Mouse (Mus musculus) spleen, postnatal 4 days (tissue): Measurements from ENCODE around the gene Pakap.

Source experiments
- DNase-seq, 2 experiments: peaks; one replicate each; pipeline ENCODE4 v3.0.0; 2022; ENCODE audit warnings: low spot score in 2 of 2

Gene Pakap

DNA sequence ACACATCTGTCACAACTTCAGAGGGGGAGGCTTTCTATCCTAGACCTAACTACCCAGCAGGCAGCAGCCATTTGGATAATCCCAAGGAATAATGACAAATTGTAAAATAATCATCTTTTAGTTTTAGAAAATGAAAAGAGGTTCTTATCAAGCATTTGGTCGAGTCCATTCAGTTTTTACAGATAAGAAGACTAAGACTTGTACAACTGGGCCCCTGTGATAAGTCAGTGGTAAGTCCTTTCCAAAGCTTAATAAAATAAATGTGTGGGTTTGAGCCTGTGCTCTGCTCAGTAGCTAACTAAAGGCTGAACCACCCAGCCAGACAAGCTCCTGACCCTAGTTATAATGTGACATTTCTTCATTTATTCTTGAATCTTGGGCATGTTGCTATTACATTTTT, 231.3 kb downstream of the Pakap start:
- DNase-seq, result no peak

DNA sequence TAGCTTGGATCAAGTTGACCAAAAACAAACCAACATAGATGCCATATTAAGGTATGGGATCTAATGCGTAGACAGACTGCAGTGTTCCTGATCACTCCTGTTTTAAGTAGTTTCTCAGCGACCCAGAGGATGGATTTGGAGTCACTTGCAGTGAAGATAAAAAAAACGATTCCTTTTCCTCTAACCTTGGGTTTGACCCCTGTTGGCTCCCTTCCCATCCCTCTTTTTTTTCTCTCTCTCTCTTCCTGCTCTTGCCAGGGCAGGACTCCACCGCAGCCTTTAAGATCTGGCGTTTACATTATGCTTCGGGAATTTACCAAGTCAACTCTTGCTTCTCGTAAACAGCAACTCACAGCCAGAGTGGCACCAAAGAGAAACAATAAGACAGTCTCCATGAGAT, 233.3 kb downstream of the Pakap start:
- DNase-seq, result no peak

DNA sequence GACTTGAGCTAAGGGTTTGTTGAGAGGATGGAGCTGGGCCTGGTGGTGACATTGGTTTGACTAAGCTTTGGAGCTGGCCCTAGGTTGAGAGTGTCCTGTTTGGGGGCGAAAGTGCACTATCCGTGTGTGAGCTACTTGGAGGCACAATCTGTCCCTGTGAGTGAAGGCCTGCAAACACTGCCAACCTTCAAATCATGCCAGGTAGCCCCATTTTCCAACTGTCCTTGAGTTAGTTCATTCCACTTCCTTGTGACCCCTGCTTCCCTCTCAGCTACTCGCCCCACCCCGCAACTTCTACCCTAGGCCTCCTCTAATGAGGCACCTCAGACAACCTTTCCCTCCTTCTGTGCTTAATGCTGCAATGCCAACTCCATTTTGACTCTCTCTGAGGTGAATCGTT, 234.0 kb downstream of the Pakap start:
- no peak for DNase-seq

DNA sequence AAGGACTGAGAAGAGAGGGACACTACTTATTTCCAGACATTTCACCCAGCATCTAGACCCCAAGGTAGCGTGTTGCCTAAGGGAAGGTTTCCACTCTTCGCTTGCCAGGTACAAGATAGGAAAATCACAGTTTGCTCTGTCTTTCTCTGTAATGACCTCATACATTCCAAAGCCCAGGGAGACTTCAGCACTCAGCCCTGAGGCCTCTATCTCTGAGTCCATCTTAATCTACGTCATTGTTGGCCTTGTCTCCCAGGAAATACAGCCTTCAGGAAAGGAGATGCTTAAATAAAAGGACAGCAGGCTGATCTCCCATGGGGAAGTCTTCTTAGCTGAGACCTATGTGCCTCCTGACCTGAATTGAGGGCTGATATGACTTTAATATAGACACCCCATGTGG, 234.4 kb downstream of the Pakap start:
- no peak for DNase-seq

DNA sequence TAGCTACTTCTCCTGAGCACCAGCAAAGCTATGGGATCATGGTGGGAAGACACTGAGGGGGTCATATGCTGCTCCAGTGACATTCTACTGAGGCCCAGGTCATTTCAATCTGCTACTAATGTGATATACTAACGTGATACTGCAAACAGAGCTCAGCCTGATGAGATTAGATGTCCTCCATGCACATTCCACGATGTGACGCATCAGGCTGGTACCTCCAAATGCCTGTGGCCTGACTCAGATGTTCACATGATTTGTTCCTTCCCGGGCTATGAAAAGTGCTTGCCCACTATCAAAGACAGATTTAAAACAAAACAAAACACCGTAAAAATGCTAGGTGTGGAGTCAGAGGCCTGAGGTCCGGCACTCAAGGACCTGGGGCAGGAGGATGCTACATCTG, 236.9 kb downstream of the Pakap start:
- DNase-seq, result no peak

DNA sequence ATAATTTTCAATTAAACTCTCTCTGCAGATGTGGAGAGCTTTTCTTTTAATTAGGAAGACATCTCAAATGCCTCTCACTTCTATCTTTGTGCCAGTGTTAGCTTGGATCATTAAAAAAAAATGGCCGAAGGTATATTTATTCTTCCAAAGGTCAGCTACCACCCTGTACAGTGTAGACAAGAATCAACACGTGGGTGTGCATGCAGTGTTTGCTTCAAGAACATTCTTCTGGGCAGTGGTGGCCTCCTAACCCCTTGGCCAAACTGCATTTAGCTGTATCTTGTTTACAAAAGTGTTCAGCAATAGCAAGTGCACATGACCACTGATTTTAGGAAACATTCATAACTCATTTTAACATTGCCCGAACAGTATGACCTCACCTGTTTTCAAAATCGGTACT, 241.5 kb downstream of the Pakap start:
- no peak for DNase-seq

DNA sequence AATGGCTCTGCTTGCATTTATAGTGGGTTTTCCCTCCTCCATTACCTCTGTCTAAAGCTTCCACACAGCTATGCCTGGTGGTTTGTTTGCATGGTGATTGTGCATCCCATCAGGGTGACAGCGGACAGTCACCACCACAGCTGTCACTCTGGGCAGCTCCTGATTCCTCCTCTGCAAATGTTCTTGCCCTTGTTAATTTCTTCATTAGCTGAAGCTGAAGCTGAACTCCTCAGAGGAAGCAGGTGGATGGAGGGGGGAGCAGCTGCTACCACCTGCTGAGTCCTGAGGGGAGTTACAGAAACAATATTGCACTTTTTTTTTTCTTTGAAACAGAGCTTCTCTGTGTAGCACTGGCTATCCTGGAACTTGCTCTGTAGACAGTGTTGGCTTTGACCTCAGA, 244.1 kb downstream of the Pakap start:
- no peak for DNase-seq

DNA sequence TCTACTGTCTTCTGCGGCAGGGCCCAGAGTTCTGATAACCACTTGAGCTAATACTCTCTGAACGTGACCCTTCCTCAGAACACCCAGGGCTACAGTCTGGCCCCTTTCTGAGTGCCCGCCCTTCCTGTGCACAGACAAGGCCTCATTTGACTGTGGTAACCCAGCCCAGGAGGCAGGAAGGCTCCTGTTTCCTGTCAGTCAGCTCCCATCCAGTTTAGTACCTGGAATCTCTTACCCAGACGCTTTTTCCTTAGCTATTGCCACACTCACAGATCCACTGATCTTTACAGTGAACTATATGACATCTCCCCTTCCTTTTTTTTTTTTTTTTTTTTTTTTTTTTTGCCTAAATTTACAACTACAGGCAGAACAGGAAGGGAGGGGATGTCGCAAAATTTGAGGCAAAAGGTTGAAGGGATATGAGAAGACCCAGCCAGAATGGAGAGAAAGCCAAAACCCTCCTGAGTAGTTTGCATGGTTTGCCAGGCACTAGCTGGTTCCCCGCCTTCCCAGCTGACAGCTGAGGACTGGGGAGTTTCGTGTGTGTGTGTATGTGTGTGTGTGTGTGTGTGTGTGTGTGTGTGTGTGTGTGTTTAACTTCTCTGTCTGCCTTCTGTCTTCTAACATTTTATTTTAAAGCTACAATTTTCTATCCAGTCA, 245.1 kb downstream of the Pakap start:
- peak in 1 of 2 experiments; percentile 21 for DNase-seq

DNA sequence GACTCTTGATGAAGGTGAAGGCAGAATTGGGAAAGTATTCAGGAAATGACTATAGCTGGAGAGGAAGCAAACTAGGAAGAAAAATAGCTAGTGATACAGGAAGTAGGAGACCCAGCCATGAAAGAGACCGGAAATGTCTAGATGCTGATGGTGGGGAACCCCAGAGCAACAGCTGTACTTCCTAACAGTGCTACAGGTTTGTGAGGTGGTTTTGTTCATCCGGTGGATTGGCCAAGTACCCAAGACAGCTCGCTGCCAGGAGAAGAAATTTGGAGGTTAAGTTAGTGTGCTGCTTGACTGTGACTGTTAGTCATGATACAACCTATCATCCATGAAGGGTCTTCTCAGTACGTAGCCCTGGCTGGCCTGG, 245.6 kb downstream of the Pakap start:
- no peak for DNase-seq

DNA sequence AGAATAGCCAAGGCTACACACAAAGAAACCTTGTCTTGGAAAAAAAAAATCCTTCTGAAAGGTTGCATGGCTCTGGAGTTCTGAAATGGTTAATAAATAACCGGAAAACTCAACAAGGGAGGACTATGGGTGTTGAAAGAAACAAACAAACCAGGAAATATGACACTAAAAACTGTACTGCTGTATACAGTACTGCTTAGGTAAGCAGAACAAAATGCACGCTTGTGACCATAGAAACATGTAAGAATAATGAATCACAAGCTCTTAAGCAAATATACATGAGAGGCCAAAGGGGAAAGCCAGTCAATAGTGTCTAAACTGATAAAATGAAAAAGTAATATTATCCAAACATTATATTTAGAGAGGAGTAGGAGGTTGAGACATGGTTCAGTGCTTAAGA, 247.4 kb downstream of the Pakap start:
- DNase-seq, result no peak

DNA sequence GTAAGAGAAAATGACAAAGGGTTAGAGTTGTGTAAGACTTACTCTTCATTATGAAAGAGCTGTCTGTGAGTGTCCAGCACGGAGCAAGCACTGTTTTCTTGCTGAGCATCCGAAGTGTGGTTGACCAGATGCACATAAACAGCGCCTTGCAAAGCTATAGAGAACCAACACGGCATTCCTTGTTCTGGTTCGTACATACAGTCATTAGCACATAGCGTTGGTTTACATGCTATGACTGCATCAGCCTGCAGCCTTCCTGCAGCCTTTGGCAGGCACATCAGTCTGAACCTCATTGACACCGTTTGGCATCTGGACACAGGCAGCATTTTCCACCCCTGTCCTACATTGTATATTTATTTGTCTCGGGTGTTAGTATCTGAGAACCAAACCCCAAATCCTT, 248.2 kb downstream of the Pakap start:
- DNase-seq, result no peak

DNA sequence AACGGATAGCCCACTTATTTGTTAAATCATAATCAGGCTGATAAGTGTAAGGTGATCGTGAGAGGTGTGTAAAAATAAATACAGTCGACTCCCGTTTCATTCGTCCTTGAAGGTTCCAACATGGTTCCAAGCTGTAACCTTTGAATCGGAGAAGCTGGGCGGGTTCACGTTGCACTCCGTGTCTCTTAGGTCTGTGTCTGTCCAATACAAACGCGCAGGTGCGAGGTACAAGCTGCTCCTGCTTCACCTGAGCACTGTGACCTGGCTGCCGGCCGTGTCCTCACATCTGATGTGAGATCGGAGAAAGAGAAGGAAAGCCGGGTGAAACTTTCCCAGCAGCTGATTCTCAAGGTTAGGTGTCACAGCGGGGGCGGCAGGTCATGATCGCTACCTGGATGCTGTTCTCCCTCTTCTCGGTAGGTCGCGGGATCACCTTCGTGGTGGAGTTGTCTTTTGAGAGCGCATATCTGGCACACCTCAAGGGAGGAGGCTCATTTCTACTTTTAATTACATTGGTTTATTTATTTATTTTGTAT, 252.9 kb downstream of the Pakap start:
- DNase-seq, result no peak

DNA sequence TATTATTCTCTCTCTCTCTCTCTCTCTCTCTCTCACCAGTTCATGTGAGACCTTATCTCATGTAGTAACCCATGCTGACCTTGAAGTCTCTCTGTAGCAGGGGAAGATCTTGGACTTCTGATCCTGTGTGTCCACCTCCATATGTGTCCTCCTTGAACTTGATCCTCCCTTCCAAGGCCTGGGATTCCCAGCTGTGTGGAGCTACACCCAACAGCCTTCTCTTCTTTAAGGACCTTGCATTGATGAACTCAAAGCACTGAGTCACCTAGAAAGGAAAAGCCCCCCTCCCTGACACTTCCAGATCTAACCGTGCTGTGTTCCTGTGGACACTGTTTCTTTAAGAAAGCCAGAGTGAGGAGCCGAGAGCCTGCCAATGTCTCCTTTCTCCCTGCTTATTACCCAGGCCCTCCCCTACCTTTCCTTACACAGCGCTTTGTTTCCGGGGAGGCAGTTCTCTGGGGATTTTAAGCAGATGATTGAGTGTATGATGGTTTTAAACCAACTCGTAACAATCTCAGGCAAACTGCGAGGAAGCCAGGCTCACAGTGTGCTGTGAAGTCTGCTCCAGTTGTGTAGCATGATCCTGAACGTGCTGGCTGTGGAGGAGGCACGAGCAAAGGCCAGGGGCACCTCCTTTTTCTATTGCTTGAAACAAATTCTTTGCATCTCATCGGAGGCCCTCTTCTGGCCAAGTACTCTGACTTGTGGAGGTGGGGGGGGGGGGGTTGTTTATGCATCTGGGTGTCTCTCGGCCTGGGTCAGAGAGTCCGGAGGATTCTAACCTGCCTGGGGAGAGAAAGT, 253.8 kb downstream of the Pakap start:
- no peak for DNase-seq

DNA sequence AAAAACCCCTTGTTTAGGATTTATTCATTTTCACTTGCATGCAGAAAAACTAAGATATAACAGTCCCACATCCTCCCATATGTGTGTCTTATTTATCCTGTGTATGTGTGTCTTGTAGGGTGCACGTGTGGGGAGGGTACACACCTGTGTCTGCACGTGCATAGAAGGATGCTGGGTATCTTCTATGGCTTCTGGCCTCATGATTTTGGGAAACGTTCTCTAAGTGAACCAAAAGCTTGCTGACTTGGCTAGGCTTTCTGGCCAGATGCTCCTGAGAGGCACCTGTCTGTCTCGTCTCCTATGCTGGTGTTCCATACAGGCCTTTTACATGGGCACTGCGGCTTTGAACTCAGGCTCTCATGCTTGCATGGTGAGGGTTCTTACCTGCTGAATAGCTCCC, 254.7 kb downstream of the Pakap start:
- DNase-seq, result no peak

DNA sequence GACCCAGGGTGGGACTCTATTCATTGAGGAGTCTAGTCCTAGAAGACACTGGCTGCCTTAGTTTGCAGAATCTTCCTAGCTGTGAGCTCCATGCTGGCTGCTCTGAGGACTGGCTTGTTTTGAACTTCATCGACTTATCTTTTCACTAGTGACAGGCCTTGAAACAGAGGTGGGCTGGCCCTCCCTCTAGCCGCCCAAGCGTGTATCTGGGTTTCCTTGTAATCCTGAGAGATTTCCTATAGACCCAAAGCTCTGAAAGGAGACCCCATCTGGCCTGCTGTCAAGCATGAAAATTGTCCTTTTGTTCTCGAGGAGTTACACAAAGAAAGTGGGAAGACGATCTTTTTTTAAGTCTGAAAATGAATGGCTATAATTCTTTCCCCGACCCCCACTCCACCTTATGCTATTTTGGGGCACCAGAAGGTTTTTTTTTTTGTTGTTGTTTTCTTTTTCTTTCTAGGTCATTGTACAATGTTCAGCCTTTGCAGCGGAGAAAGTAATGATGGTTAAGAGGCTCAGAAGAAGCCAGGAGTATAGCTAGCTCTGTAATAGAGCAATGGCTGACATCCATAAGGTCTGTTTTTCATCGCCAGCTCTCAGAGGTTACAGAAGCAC, 256.8 kb downstream of the Pakap start:
- no peak for DNase-seq

DNA sequence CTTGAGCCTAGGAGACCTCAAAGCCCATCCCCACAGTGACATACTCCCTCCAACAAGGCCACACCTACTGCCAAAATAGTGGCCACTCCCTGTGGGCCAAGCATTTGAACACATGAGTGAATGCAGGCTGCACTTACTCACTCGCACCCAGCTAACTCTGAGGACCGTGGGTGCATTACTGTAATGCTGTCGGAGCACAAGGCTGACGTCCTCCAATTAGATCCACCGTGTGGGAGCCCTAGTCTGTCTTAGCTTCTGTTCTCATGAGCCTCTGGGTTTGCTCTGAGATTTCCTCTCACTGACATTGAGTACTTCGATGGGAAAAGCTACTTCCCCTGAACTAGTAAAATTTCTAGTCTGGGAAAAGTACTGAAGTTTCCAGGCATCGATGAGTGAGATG, 258.3 kb downstream of the Pakap start:
- no peak for DNase-seq

DNA sequence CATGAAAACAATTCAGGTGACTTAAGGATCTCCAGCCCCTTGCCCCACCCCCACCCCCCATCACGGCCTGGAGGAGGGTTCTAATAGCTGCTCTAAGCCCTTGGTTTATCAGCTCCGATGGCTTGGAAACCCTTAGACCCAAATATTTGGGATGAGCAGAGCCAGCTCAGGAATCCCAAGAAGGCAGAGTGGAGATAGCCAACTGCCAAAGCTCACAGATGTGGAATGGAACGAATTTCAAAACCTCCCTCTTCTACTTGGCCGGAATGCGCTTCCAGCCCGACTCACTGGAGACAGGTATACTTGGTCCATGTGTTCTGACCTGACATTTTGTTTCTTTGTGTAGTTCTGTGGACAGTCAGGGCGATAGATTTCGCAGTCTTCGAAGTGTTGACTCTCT, 261.2 kb downstream of the Pakap start:
- DNase-seq, result no peak

DNA sequence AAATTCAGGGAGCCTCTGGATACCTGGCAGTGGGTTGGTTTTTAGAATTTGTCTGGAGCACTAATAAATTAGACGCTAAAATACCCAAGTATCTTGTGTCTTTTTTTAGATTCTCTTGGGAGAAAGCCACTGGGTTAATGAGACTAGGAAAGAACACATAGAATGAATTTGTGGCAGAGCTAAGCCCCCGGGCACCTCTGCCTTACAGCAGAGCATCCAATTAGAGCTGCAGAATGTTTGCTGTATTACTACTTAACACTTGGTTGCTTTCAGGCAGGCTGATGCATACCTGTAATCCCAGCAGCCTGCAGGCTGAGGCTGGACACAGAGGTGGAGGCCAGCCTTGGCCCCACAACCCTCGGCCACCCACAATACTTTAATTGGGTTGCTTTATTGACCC, 261.8 kb downstream of the Pakap start:
- DNase-seq, result no peak

DNA sequence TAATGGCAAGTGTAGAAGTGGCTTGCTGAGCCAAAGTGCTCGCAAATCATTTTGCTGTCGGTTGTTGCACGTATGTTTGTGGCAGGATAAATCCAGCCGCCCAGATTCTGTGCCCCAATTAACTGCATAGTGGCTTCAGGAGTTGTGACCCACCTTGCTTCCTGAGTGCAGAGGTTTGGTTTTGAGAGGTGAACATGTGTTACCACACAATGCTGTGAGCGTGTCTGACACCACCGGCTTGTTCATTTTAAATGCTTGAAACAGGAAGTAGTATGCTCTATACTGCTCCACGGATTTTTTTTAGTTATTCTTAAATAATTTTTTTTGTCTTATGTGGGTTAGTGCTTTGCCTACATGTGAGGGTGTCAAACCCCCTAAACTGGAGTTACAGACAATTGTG, 264.3 kb downstream of the Pakap start:
- DNase-seq, result no peak

DNA sequence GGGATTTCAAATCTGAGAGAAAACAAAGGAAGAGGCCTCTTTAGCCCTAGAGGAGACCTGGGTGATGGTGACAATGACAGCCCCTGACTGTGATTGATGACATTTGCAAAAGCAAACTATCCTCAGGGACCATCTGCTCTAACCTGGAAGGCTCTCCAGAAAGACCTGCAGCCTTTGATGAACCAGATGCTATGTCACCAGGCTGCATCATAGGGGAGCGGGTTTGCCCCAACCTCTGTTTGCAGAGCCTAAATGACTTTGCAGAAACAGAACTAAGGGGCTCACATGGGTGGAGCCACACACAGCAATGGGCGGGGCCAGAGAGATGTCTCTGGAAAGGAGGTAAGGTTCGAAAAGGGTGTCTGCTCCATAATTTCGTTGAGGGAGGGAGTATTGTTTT, 265.1 kb downstream of the Pakap start:
- DNase-seq, result no peak

DNA sequence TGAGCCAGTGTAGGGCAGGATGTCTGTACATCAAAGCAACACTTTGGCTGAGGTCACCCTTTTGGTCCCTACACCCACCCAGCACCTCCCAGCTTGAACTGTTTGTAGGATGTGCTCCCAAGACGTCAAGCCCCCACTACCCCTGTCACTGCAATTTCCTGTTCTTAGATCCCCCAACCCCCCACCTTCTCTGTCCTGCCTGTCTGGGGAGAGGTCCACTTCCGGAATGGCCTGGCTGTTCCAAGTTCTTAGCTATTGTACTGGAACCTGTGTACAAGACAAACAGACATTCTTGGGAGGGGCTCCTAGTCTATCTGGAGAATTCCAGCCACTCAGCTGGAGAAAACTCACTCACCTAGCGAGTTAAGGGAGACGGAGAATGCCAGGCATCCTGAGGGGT, 266.2 kb downstream of the Pakap start:
- no peak for DNase-seq

DNA sequence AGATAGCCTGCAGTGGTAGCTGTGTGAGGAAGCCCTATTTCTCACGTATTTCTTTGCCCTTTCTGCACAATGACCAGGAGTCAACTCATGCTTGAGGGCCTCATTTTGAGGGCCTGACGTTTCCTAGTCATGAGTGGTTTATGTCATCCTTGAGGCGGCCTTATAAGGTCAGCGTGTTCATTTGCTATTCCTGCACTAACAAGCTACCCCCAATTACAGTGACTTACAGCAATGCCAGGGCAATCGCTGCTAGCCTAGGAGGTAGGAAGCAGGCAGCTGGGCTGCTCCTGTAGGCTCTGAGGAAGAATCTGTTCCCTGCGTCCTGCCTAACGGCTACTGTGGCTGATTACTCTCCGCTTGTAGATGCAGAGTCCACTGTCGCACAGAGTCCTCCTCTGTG, 269.1 kb downstream of the Pakap start:
- no peak for DNase-seq

DNA sequence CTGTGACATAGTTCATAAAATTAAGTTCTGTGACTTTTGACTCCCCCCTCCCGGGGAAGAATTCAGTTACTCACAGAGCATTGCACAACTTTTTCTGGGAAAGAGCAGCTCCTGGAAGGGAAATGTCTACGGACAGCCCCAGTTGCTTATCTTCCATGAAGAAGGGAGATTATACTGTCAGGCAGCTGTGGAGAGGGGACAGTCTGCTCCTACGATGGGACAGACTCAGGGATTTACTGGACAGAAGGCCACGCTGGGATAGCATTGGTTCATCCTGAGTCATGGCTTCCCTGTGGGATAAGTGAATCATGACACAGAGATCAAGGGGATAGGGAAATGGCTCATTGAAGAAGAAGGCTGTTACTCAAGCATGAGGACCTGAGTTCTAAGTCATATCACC, 271.4 kb downstream of the Pakap start:
- no peak for DNase-seq
